Mouse (Mus musculus): Measurements from ENCODE around the gene Iffo2. TPM values are rescaled to one million over a fixed set of nuclear protein-coding genes. Genes with fewer than 3 reads are reported as not detected.

The Iffo2 gene
- 9.3 and 9.7 TPM in 2 replicates for polyA plus RNA-seq (2012; rRNA removed; ENCODE audit: low replicate concordance)

GRCm38 (mm10) chr4:139530248-139530647 lies at the start of gene Iffo2:
Gene Iffo2 (plus strand): TSS chr4:139530548.

DNA sequence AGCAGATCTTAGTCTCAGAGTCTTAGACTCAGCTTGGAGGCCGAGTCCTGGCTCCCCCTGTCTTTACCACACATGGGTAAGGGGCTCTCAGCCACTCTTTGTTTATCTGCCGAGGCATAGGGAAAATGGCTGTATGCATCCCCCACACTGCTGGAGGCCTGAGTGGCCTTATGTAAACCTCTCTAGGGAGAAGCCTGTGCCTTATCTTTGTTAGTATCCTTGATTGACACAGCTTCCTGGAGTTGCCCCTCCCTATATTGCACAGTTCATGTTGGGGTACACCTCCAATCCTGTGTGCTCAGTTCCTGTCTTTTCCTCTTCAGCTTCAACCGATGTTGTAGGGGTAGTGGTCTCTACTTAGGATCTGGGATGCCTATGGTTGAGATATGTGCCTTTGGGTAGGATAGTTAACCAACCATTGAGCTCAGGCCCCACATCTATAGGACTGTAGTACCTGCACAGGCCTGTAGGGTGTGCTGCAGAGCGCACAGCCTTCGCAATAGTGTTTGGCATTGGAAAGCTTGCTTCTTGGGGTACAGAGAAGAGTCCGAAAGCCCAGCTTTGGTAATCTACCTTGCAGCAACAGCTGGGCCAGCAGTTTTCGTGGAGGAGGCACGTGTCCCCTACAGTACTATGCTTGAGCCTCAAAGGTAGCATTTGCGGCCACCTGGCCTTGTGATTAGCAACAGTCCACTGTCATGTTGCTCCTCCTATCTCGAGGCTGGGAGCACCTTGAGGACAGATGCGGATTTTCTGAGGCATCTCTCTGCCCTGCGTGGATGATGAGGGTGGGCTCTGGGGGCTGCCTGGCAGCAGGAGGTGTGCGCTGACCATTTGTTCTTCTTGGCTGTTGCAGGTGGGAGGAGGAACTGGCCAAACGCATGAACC lies 72.3 kb downstream of the Iffo2 start, which contains the start of gene Gm21969:
Gene Gm21969 (plus strand): TSS at position 830 of the 888 bp plus-strand sequence.

GRCm38 (mm10) chr4:139622373-139623282 lies 92.3 kb downstream of the Iffo2 start, which contains the start of gene Aldh4a1:
Gene Aldh4a1 (plus strand): TSS chr4:139622866.

DNA sequence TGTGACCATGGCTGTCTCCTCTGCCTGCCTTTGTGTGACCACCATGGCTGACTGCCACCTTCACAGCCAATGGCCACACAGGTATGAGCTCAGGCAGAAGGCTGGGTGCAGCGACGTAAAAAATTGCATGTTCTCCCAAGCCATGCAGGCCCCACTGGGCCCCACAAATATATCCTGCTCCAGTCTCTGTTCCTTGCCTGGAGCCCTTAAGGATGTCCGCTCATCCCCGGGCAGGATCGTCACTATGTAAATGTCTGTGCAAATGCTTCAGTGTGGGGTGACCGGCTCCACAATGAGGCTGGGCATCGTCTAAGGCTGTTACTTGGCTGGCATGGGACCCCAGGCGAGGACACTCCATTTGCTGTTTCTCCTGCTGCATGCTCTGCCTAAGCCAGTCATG lies 122.9 kb downstream of the Iffo2 start, which contains the start of gene Tas1r2:
Gene Tas1r2 (plus strand): TSS at position 301 of the 400 bp plus-strand sequence.

Other genes with a start within 250 kb of the Iffo2 start
- gene Pqlc2, start 219.8 kb upstream of the Iffo2 start, polyA plus RNA-seq (2012; rRNA removed; ENCODE audit: low replicate concordance): 40.3 and 44.0 TPM in 2 replicates
- gene Akr7a5, start 219.8 kb upstream of the Iffo2 start, polyA plus RNA-seq (2012; rRNA removed; ENCODE audit: low replicate concordance): 33.7 and 51.5 TPM in 2 replicates
- 13.8 and 21.2 TPM in 2 replicates for gene Mrto4, start 178.0 kb upstream of the Iffo2 start, polyA plus RNA-seq (2012; rRNA removed; ENCODE audit: low replicate concordance)
- 40.2 and 49.0 TPM in 2 replicates for gene Emc1, start 178.0 kb upstream of the Iffo2 start, polyA plus RNA-seq (2012; rRNA removed; ENCODE audit: low replicate concordance)
- 156 and 214 TPM in 2 replicates for gene Ubr4, start 177.9 kb upstream of the Iffo2 start, polyA plus RNA-seq (2012; rRNA removed; ENCODE audit: low replicate concordance)
- not detected in 2 replicates for gene Gm21969, start 72.6 kb downstream of the Iffo2 start, polyA plus RNA-seq (2012; rRNA removed; ENCODE audit: low replicate concordance)
- 116 and 118 TPM in 2 replicates for gene Aldh4a1, start 92.3 kb downstream of the Iffo2 start, polyA plus RNA-seq (2012; rRNA removed; ENCODE audit: low replicate concordance)
- 0.09 TPM in 1 of 2 replicates, not detected in the other for gene Tas1r2, start 123.0 kb downstream of the Iffo2 start, polyA plus RNA-seq (2012; rRNA removed; ENCODE audit: low replicate concordance)